Mouse (Mus musculus) hindbrain, embryonic 10.5 days (tissue): Measurements from ENCODE around the gene Fcmr. TPM values are rescaled to one million over a fixed set of nuclear protein-coding genes. Genes with fewer than 3 reads are reported as not detected.

Experiments used
- DNase-seq: peaks from one replicate; pipeline ENCODE4 v3.0.0-alpha.2; 2017; ENCODE audit warnings: low spot score
- H3K27ac ChIP-seq: fragments of 300-500 bp; sonication (generic); 2 replicates; pipeline ENCODE4 v1.5.1; 2016; ENCODE audit warnings: mild to moderate bottlenecking, moderate library complexity
- H3K27me3 ChIP-seq: fragments of 300-500 bp; sonication (generic); 2 replicates; pipeline ENCODE4 v1.6.1; 2016; ENCODE audit warnings: mild to moderate bottlenecking; ENCODE audit not compliant: poor library complexity, insufficient read depth, severe bottlenecking
- H3K36me3 ChIP-seq: fragments of 300-500 bp; sonication (generic); 2 replicates; pipeline ENCODE4 v1.6.1; 2016; ENCODE audit warnings: mild to moderate bottlenecking, moderate library complexity
- H3K4me1 ChIP-seq: fragments of 300-500 bp; sonication (generic); replicated peaks from 2 replicates; pipeline ENCODE4 v1.6.1; 2016; ENCODE audit warnings: mild to moderate bottlenecking
- H3K4me3 ChIP-seq: fragments of 300-500 bp; sonication (generic); 2 replicates; pipeline ENCODE4 v1.5.1; 2016; ENCODE audit warnings: mild to moderate bottlenecking, moderate library complexity
- H3K9me3 ChIP-seq: fragments of 300-500 bp; sonication (generic); 2 replicates; pipeline ENCODE4 v1.6.1; 2016; ENCODE audit warnings: mild to moderate bottlenecking, moderate library complexity
- WGBS: fragments of 180-500 bp; shearing (Covaris S2); methylation state at CpG from one replicate; pipeline ENCODE4 v1.1.7; 2016; 5-methylcytosine and 5-hydroxymethylcytosine counted together
- polyA plus RNA-seq: library from polyadenylated mRNA; unstranded; fragments of >200 nt; fragmentation: Nextera tagmentation; extraction: Ambion mirVana; gene quantifications from 2 replicates; pipeline ENCODE4 v1.2.1, GENCODE M21; 2016

The Fcmr gene
- polyA plus RNA-seq, 1 experiment from 2014 or later, result not detected

GRCm38 (mm10) chr1:130840599-130841379, 24.7 kb upstream of the Fcmr start:
- Histone ChIP-seq H3K4me3 (no peak overlapping the region), H3K27me3 (no peaks in the 10 kb centered on the region), H3K4me1 (no peaks in the 10 kb centered on the region), H3K36me3 (no peaks in the 10 kb centered on the region), H3K9me3 (no peaks in the 10 kb centered on the region), H3K27ac (no peak overlapping the region)
- no peak for DNase-seq
- WGBS, result 85% methylated on average over 8 of the region's 8 CpGs

GRCm38 (mm10) chr1:130841621-130842020, 23.8 kb upstream of the Fcmr start:
- no peak overlapping the region for H3K4me3 ChIP-seq
- no peaks in the 10 kb centered on the region for H3K4me1 ChIP-seq
- no peak for DNase-seq
- H3K9me3 ChIP-seq, result no peaks in the 10 kb centered on the region
- H3K27ac ChIP-seq, result no peak overlapping the region
- H3K27me3 ChIP-seq, result no peaks in the 10 kb centered on the region
- WGBS, result 85% methylated on average over 7 of the region's 7 CpGs
- no peaks in the 10 kb centered on the region for H3K36me3 ChIP-seq

- H3K4me3 ChIP-seq, result no peak overlapping the region
- DNase-seq, result no peak
- 88% methylated on average over 7 of the region's 7 CpGs for WGBS
- H3K36me3 ChIP-seq, result no peaks in the 10 kb centered on the region
- no peaks in the 10 kb centered on the region for H3K27me3 ChIP-seq
- no peaks in the 10 kb centered on the region for H3K4me1 ChIP-seq
- H3K9me3 ChIP-seq, result no peaks in the 10 kb centered on the region
- H3K27ac ChIP-seq, result no peak overlapping the region
Measured at GRCm38 (mm10) chr1:130844516-130844915, 21.0 kb upstream of the Fcmr start.

GRCm38 (mm10) chr1:130849530-130850214, 15.8 kb upstream of the Fcmr start:
- Histone ChIP-seq H3K4me1 (peaks cover 5% of the 10 kb centered on the region; the same call in 1 of the 2 replicates), H3K27me3 (no peaks in the 10 kb centered on the region), H3K27ac (no peak overlapping the region), H3K36me3 (no peaks in the 10 kb centered on the region), H3K4me3 (no peak overlapping the region), H3K9me3 (no peaks in the 10 kb centered on the region)
- no peak for DNase-seq
- 95% methylated on average over 10 of the region's 10 CpGs for WGBS

- no peaks in the 10 kb centered on the region for H3K9me3 ChIP-seq
- H3K4me3 ChIP-seq, result no peak overlapping the region
- H3K27ac ChIP-seq, result no peak overlapping the region
- H3K27me3 ChIP-seq, result no peaks in the 10 kb centered on the region
- WGBS, result 89% methylated on average over 5 of the region's 5 CpGs
- no peaks in the 10 kb centered on the region for H3K36me3 ChIP-seq
- no peak for DNase-seq
- peaks cover 8% of the 10 kb centered on the region; the same call in 1 of the 2 replicates for H3K4me1 ChIP-seq
Measured at GRCm38 (mm10) chr1:130850405-130850804, 15.1 kb upstream of the Fcmr start.

DNA sequence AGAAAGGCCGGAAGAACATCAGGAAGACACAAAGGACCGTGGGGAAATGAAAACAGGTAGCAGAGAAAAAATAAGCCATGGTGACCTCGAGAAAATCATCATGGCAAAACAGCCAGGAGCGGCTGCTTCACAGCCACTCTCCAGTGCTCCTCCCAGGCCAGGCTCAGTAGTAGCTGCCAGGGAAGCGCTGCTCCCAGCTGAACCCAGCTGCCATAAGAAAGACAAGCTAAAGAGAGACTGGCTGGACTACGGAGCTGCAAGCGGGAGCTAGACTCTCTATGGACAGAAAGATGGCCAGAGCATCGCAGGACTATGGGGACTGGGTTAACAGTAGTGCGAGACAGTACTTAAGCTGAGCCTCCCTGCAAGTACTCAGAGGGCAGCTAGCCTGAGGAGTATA, 10.7 kb upstream of the Fcmr start:
- DNase-seq, result no peak
- Histone ChIP-seq H3K4me1 (peaks cover 8% of the 10 kb centered on the region; the same call in 1 of the 2 replicates), H3K27ac (peak overlapping the region; percentile 23; the same call in 1 of the 2 replicates), H3K4me3 (no peak overlapping the region), H3K9me3 (no peaks in the 10 kb centered on the region), H3K27me3 (no peaks in the 10 kb centered on the region), H3K36me3 (no peaks in the 10 kb centered on the region)
- WGBS, result 87% methylated on average over 9 of the region's 9 CpGs

DNA sequence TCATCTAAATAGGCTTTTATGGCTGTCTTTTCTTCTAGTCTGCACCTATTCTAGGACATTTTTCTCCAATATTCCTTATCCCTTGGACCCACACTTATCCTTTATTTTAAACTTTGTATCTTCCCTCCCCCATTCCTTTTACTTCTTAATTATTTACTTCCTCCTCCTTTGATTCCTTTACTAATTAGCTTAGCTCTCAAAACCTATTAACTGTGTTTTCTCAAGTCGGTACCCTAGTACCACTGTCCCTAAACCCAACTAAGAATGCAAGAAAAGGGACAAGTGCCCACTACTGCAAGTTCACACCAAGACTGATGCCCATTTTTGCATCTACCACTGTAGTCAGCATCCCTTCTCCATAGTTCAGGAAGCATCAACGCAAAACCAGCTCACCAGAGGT, 9.7 kb upstream of the Fcmr start:
- WGBS, result 86% methylated on average over 2 of the region's 2 CpGs
- H3K4me3 ChIP-seq, result no peak overlapping the region
- no peak for DNase-seq
- no peak overlapping the region for H3K27ac ChIP-seq
- no peaks in the 10 kb centered on the region for H3K9me3 ChIP-seq
- peaks cover 8% of the 10 kb centered on the region; the same call in 1 of the 2 replicates for H3K4me1 ChIP-seq
- no peaks in the 10 kb centered on the region for H3K27me3 ChIP-seq
- H3K36me3 ChIP-seq, result no peaks in the 10 kb centered on the region

- 82% methylated on average over 4 of the region's 4 CpGs for WGBS
- H3K36me3 ChIP-seq, result no peaks in the 10 kb centered on the region
- H3K9me3 ChIP-seq, result no peaks in the 10 kb centered on the region
- H3K27ac ChIP-seq, result no peak overlapping the region
- DNase-seq, result no peak
- no peaks in the 10 kb centered on the region for H3K27me3 ChIP-seq
- no peak overlapping the region for H3K4me3 ChIP-seq
- peaks cover 8% of the 10 kb centered on the region; the same call in 1 of the 2 replicates for H3K4me1 ChIP-seq
Measured at GRCm38 (mm10) chr1:130857456-130857855, 8.0 kb upstream of the Fcmr start.

DNA sequence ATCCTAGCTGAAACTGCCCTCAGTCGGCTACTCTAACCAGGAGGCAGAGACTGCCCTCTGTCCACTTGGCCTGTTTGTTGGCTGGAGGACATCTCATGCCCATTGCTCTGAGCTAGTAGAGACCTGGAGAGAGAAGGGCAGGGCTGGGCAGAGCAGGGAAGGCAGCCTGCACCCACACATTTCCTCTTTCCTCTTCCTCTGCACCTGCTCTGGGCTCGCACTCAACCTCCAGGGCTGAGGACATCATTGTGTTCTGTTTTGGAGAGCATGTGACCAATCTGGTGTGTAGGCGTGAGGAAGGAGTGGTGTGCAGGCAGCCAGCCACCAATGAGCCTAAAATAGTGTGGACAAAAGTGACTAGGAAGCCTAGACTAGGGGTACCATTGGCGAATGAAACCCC, 1.2 kb upstream of the Fcmr start:
- no peak for DNase-seq
- WGBS, result 90% methylated on average over 4 of the region's 4 CpGs
- no peaks in the 10 kb centered on the region for H3K36me3 ChIP-seq
- H3K9me3 ChIP-seq, result no peaks in the 10 kb centered on the region
- H3K4me1 ChIP-seq, result no peaks in the 10 kb centered on the region
- H3K27ac ChIP-seq, result no peak overlapping the region
- H3K27me3 ChIP-seq, result no peaks in the 10 kb centered on the region
- no peak overlapping the region for H3K4me3 ChIP-seq

GRCm38 (mm10) chr1:130864741-130865140, 728 bp upstream of the Fcmr start:
- no peak for DNase-seq
- Histone ChIP-seq H3K27me3 (no peaks in the 10 kb centered on the region), H3K27ac (no peak overlapping the region), H3K36me3 (no peaks in the 10 kb centered on the region), H3K9me3 (no peaks in the 10 kb centered on the region), H3K4me1 (no peaks in the 10 kb centered on the region), H3K4me3 (no peak overlapping the region)
- 87% methylated on average over 5 of the region's 5 CpGs for WGBS

- Histone ChIP-seq H3K27me3 (peaks cover 13% of the 10 kb centered on the region), H3K4me1 (peaks cover 3% of the 10 kb centered on the region; the same call in 1 of the 2 replicates), H3K27ac (no peak overlapping the region), H3K4me3 (no peak overlapping the region), H3K9me3 (no peaks in the 10 kb centered on the region), H3K36me3 (no peaks in the 10 kb centered on the region)
- no peak for DNase-seq
- WGBS, result 94% methylated on average over 2 of the region's 2 CpGs
Measured at GRCm38 (mm10) chr1:130872912-130873311, 7.4 kb downstream of the Fcmr start.

GRCm38 (mm10) chr1:130875139-130875538, 9.7 kb downstream of the Fcmr start:
- Histone ChIP-seq H3K27ac (no peak overlapping the region), H3K27me3 (peaks cover 35% of the 10 kb centered on the region), H3K4me1 (peaks cover 9% of the 10 kb centered on the region; the same call in 1 of the 2 replicates), H3K4me3 (no peak overlapping the region), H3K9me3 (no peaks in the 10 kb centered on the region), H3K36me3 (no peaks in the 10 kb centered on the region)
- peak; percentile 21 for DNase-seq
- 43% methylated on average over 3 of the region's 3 CpGs for WGBS

DNA sequence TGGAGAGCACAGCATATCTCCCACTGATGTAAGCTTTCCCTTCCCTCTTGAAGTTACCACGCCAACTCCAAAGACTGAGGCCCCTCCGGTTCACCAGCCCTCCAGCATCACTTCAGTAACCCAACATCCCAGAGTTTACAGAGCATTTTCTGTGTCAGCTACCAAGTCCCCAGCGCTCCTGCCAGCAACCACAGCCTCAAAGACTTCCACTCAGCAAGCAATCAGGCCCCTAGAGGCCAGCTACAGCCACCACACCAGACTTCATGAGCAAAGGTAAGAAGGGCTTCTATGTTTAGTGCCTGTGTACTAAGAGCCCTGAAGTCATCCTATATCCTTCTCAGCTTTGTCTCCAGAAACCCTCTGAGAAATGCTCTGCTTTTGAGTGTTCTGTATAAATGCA, 10.4 kb downstream of the Fcmr start:
- WGBS, result 73% methylated on average over 3 of the region's 3 CpGs
- Histone ChIP-seq H3K27ac (no peak overlapping the region), H3K9me3 (no peaks in the 10 kb centered on the region), H3K36me3 (no peaks in the 10 kb centered on the region), H3K4me3 (no peak overlapping the region), H3K27me3 (peaks cover 41% of the 10 kb centered on the region), H3K4me1 (peaks cover 9% of the 10 kb centered on the region; the same call in 1 of the 2 replicates)
- no peak for DNase-seq
